Mouse (Mus musculus): ENCODE measurements around the gene Ewsr1. TPM values are rescaled to one million over a fixed set of nuclear protein-coding genes. Genes with fewer than 3 reads are reported as not detected.

The Ewsr1 gene
- polyA plus RNA-seq (2012; rRNA removed): 149 and 350 TPM in 2 replicates

- under 1% methylated on average over 91 of the region's 92 CpGs for whole genome bisulfite sequencing
- peak; percentile 88 for DNase-seq (ENCODE audit: low read depth, low spot score)
Measured at GRCm38 (mm10) chr11:5098736-5099542, at the start of gene Ewsr1, which contains the start of gene Rhbdd3. TSS of gene Ewsr1 (minus strand) at chr11:5099266. TSS of gene Rhbdd3 (plus strand) at chr11:5098926.

- WGBS: 68% methylated on average over 3 of the region's 3 CpGs
- no peak for DNase-seq (ENCODE audit: low read depth, low spot score)
Measured at GRCm38 (mm10) chr11:5145600-5145999, 46.5 kb upstream of the Ewsr1 start.

GRCm38 (mm10) chr11:5141965-5142364 is 42.9 kb upstream of the Ewsr1 start:
- no peak for DNase-seq (ENCODE audit: low read depth, low spot score)
- whole genome bisulfite sequencing: 46% methylated on average over 2 of the region's 2 CpGs

- no peak for DNase-seq (ENCODE audit: low read depth, low spot score)
- WGBS: 55% methylated on average over 5 of the region's 5 CpGs
Measured at GRCm38 (mm10) chr11:5141252-5141651, 42.2 kb upstream of the Ewsr1 start.

GRCm38 (mm10) chr11:5140619-5141018 is 41.6 kb upstream of the Ewsr1 start:
- no peak for DNase-seq (ENCODE audit: low read depth, low spot score)
- 13% methylated on average over 8 of the region's 8 CpGs for WGBS

- WGBS: 61% methylated on average over 9 of the region's 9 CpGs
- no peak for DNase-seq (ENCODE audit: low read depth, low spot score)
Measured at GRCm38 (mm10) chr11:5139372-5139771, 40.3 kb upstream of the Ewsr1 start.

- no peak for DNase-seq (ENCODE audit: low read depth, low spot score)
- WGBS: 46% methylated on average over 2 of the region's 2 CpGs
Measured at GRCm38 (mm10) chr11:5138642-5139041, 39.6 kb upstream of the Ewsr1 start.

- 71% methylated on average over 11 of the region's 11 CpGs for WGBS
- DNase-seq (ENCODE audit: low read depth, low spot score): no peak
Measured at GRCm38 (mm10) chr11:5135914-5136313, 36.8 kb upstream of the Ewsr1 start.

- DNase-seq (ENCODE audit: low read depth, low spot score): no peak
- 60% methylated on average over 4 of the region's 4 CpGs for WGBS
Measured at GRCm38 (mm10) chr11:5132751-5133150, 33.7 kb upstream of the Ewsr1 start.

- 70% methylated on average over 4 of the region's 4 CpGs for WGBS
- no peak for DNase-seq (ENCODE audit: low read depth, low spot score)
Measured at GRCm38 (mm10) chr11:5130111-5130665, 31.1 kb upstream of the Ewsr1 start.

- DNase-seq (ENCODE audit: low read depth, low spot score): no peak
- WGBS: 77% methylated on average over 5 of the region's 5 CpGs
Measured at GRCm38 (mm10) chr11:5129035-5129480, 30.0 kb upstream of the Ewsr1 start.

GRCm38 (mm10) chr11:5125713-5126112 is 26.6 kb upstream of the Ewsr1 start:
- no peak for DNase-seq (ENCODE audit: low read depth, low spot score)
- 61% methylated on average over 4 of the region's 4 CpGs for WGBS

GRCm38 (mm10) chr11:5114931-5115581 is 16.0 kb upstream of the Ewsr1 start:
- DNase-seq (ENCODE audit: low read depth, low spot score): no peak
- WGBS: 28% methylated on average over 13 of the region's 13 CpGs

- no peak for DNase-seq (ENCODE audit: low read depth, low spot score)
- 85% methylated on average over 7 of the region's 7 CpGs for WGBS
Measured at GRCm38 (mm10) chr11:5113645-5114044, 14.6 kb upstream of the Ewsr1 start.

- no peak for DNase-seq (ENCODE audit: low read depth, low spot score)
- WGBS: 77% methylated on average over 8 of the region's 8 CpGs
Measured at GRCm38 (mm10) chr11:5109441-5109840, 10.4 kb upstream of the Ewsr1 start.

- DNase-seq (ENCODE audit: low read depth, low spot score): no peak
- WGBS: 96% methylated on average over 4 of the region's 4 CpGs
Measured at GRCm38 (mm10) chr11:5103986-5104509, 5.0 kb upstream of the Ewsr1 start.

GRCm38 (mm10) chr11:5102384-5102783 is 3.3 kb upstream of the Ewsr1 start:
- 91% methylated on average over 7 of the region's 7 CpGs for WGBS

GRCm38 (mm10) chr11:5101641-5102040 is 2.6 kb upstream of the Ewsr1 start:
- WGBS: 79% methylated on average over 6 of the region's 6 CpGs
- DNase-seq (ENCODE audit: low read depth, low spot score): no peak

More at GRCm38 (mm10) chr11:5102384-5102783, 3.3 kb upstream of the Ewsr1 start:
- no peak for DNase-seq (ENCODE audit: low read depth, low spot score)

- DNase-seq (ENCODE audit: low read depth, low spot score): no peak
Measured at GRCm38 (mm10) chr11:5100801-5101200, 1.7 kb upstream of the Ewsr1 start.

GRCm38 (mm10) chr11:5100283-5100682 is 1.2 kb upstream of the Ewsr1 start:
- WGBS: 2% methylated on average over 7 of the region's 7 CpGs
- DNase-seq (ENCODE audit: low read depth, low spot score): no peak

More at GRCm38 (mm10) chr11:5100801-5101200, 1.7 kb upstream of the Ewsr1 start:
- 27% methylated on average over 5 of the region's 5 CpGs for WGBS
